Mouse (Mus musculus) myocyte (in vitro differentiated cells): Measurements from ENCODE around the gene Cstf2t.

Experiments used
- CEBPB ChIP-seq: IDR thresholded peaks from 2 replicates; pipeline ENCODE4 v1.6.1; 2011; ENCODE audit warnings: mild to moderate bottlenecking, moderate library complexity; ENCODE audit not compliant: poor library complexity, insufficient read depth, severe bottlenecking
- E2F4 ChIP-seq: IDR thresholded peaks from one replicate; pipeline ENCODE4 v1.6.1; 2011; ENCODE audit warnings: mild to moderate bottlenecking, control low read depth, moderate library complexity; ENCODE audit not compliant: insufficient read depth
- MAX ChIP-seq: IDR thresholded peaks from one replicate; pipeline ENCODE4 v1.6.1; 2011; ENCODE audit warnings: low read depth, mild to moderate bottlenecking, control low read depth
- MYOD1 ChIP-seq, 3 experiments: IDR thresholded peaks; one replicate each; pipeline ENCODE4 v1.6.1; 2011; ENCODE audit warnings: control low read depth in 2 of 3, low read depth in 2 of 3, mild to moderate bottlenecking in 2 of 3, moderate library complexity in 1 of 3; ENCODE audit not compliant: insufficient read length in 2 of 3, control insufficient read depth in 1 of 3
- MYOG ChIP-seq, 3 experiments: IDR thresholded peaks; one replicate each; pipeline ENCODE4 v1.6.1; 2011; ENCODE audit warnings: control low read depth in 2 of 3, low read depth in 2 of 3, mild to moderate bottlenecking in 2 of 3; ENCODE audit not compliant: insufficient read length in 2 of 3, control insufficient read depth in 1 of 3, insufficient read depth in 1 of 3
- POLR2A ChIP-seq: IDR thresholded peaks from one replicate; pipeline ENCODE4 v1.6.1; 2011; ENCODE audit warnings: low read depth, mild to moderate bottlenecking, control low read depth, moderate library complexity; ENCODE audit not compliant: insufficient read length
- POLR2AphosphoS2 ChIP-seq: IDR thresholded peaks from one replicate; pipeline ENCODE4 v1.6.1; 2011; ENCODE audit warnings: low read depth, control low read depth; ENCODE audit not compliant: insufficient read length
- REST ChIP-seq: IDR thresholded peaks from one replicate; pipeline ENCODE4 v1.6.1; 2011; ENCODE audit warnings: mild to moderate bottlenecking, control low read depth, moderate library complexity; ENCODE audit not compliant: insufficient read depth, insufficient read length
- TCF12 ChIP-seq: IDR thresholded peaks from one replicate; pipeline ENCODE4 v1.6.1; 2011; ENCODE audit warnings: mild to moderate bottlenecking, control low read depth; ENCODE audit not compliant: poor library complexity, insufficient read depth, severe bottlenecking
- TCF3 ChIP-seq: IDR thresholded peaks from one replicate; pipeline ENCODE4 v1.6.1; 2011; ENCODE audit warnings: low read depth, control low read depth; ENCODE audit not compliant: insufficient read length
- USF1 ChIP-seq: IDR thresholded peaks from one replicate; pipeline ENCODE4 v1.6.1; 2011; ENCODE audit warnings: low read depth, mild to moderate bottlenecking, control low read depth, moderate library complexity

DNA sequence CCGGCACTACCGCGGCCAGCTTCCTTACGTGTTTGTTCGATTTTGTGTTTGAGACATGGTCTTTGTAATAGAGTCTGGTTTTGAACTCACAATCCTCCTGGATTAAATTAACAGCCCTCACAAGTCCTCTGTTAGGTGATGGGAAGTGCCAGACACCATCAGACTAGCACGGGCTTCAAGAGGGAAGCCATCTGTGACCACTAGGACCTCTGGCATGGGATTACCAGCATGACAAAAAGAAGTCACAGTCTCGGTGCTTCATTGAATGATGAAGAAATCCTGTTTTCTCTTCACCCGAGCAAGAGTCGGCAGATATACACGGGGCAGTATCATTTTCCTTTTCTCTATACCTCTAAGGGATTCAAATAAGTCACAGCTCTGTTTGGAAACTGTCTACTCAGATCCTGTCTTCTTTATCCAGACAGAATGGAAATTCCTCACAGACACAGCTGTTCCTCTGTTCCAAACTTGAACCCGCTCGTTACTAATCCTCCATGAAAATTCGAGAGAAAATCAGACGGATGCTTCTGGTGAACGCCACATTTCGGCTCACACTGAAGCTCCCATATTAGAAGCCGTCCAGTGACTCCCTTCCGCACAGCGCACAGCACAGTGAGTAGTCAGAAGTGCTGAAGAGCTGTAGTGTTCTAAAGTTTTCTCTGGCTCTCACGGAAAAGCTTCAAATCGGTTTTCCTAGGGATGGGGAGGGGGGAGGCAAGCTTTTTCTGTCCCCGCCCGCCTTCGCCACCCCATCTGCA, 8.5 kb upstream of the Cstf2t start:
- no peak for TF ChIP-seq REST
- TF ChIP-seq CEBPB: no peak
- no peak for TF ChIP-seq MYOG (IDR thresholded peaks at IDR 0.05; ENCODE audit: control insufficient read depth in 1 of 3, insufficient read depth in 1 of 3, insufficient read length in 2 of 3, low read depth in 2 of 3)
- no peak for TF ChIP-seq POLR2A
- TF ChIP-seq POLR2AphosphoS2: no peak
- no peak for TF ChIP-seq MAX
- no peak for TF ChIP-seq USF1
- no peak for TF ChIP-seq TCF12
- no peak for TF ChIP-seq E2F4
- TF ChIP-seq MYOD1 (IDR thresholded peaks at IDR 0.05; ENCODE audit: control insufficient read depth in 1 of 3, insufficient read length in 2 of 3, low read depth in 2 of 3): no peak
- TF ChIP-seq TCF3: no peak
